Mouse (Mus musculus): ENCODE measurements around the gene Araf.

Araf gene

DNA sequence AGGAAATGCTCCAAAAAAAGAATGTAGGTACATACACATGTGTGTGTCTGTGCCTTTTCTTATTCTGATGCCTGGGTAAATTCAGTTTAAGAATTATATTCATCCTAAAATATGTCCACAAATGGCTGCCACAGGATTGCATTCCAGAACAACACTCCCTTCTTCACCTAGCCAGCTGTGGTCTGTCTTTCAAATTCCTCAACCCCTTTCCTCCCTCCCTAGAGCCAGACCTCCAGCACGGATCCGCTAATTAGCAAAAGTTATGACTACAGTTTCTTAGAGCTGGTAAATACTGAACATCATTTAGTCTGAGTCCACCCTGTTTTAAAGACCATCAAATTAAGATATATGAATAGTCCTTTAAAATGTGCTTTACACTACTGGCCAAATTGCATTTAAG is 50.2 kb downstream of the Araf start:
- in situ Hi-C loops (cut with MboI, MseI): no loop called here

DNA sequence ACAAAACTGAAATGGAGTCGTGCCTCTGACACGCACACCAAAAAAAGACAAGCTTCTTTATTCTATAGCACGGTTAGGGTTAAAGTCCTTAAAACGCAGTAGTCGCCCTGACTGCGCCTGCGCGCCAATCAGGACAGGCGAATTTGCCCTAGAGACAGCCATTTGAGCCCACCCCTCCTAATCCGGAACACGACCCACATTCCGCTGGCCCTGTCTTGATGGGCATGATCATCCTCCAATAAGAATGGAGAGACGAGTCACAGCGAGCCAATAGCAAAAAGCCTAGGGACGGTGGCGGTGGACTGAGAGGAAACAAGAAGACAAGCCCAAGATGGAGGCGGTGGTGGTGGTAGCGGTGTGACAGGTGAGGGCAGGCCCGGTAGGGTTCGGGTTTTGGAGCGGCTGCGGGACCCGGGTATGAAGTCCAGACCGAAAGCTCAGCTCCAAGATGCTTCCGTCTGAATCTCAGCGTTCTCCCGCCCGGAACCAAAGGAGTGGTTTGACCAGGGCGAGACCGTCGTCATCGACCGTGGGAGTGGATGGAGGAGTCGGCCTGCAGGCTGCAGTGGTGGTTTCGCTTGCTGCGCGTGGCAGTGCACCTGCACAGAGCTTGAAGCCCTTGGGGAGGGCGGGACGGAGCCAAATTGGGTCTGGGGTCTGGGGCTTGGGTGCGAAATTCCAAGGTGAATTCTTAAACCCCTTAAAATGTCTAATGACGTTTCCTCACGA is 50.8 kb downstream of the Araf start:
- in situ Hi-C loops (cut with MboI, MseI): no loop called here

DNA sequence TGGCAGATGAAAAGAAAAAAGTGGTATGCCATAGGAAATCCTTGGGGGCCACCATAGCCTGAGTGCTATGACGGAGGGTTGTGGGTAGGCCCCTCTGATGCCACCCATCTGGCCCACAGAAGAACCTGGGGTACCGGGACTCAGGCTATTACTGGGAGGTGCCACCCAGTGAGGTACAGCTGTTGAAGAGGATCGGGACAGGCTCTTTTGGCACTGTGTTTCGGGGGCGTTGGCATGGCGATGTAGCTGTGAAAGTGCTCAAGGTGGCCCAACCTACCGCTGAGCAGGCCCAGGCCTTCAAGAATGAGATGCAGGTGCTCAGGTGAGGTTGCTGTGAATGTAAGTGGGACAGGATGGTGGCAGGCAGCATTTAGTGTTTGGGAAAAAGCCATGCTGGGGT is 56.2 kb downstream of the Araf start:
- in situ Hi-C loops (cut with MboI, MseI): no loop called here

DNA sequence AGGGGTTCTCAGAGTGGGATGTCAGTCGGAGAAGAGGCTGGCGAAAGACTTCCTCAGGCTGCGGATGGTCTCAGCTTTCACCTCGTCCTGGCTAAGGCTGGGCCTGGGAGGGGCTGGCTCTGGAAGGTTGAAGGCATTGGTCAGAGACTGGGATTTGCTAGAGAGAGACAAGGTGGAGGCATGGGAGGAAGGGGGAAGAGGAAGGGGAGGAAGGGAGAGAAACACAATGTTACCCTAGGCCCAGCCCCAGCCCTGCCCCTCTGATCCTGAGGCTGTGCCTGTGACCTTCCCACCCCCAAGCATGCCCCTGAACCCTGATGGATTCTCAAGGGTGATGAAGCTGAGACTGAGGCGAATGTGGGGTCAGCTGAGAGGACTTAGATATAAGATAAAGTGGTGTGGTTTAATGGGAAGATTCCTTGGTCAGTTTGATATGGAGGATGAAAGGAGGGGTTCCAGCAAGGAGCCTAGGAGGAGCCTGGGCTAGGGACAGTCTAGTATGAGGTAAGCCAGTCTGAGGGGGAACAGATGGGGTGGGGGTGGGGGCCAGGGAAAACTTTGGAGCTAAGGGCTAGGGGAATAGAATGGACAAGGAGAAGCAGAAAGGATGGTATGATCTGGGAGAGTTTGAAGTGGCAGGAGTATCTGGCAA is 64.0 kb downstream of the Araf start:
- in situ Hi-C loops (cut with MboI, MseI): no loop called here

DNA sequence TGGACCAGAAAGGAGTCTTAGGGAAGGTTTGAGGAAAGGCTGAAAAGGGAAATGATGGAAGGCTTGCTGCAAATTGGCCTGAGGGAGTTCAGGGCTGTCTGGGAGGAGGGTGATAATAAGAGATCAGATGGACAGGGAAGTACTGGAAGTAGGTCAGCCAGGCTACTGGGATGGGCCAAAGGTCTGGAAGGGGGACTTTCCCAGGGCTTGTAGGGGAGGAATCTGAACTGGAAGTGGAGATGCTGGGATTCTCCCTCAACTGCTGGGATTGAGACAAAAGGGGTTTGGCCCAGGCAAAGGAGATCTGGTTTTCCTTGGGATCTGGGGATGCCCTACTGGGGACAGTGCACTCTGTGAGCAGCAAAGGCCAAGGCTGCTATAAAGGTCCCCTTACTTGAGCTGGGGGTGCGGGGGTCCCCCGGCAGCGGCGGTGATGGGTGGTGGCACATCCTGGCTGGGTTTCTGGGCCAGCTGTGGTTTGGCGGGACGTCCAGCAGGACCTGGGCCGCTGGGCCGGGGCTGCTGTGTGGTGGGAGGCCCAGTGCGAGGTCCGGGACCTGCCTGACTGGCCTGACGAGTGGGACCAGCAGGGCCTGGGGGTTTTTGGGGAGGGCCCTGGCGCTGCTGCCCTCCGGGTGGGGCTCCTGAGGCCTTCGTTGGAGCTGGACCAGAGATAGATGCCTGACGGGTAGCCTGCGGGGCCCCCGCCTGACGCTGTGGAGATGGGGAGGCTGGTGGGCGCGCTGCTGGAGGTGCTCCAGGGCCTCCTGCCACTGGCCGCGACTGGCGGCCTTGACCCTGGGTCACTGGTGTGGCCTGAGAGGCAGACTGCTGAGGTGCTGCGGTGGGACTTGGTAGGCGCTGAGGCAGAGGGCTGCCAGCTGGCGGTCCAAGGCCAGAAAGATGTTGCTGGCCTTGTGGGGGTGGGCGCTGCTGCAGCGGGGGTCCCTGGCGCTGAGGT is 64.8 kb downstream of the Araf start:
- in situ Hi-C loops (cut with MboI, MseI): no loop called here

DNA sequence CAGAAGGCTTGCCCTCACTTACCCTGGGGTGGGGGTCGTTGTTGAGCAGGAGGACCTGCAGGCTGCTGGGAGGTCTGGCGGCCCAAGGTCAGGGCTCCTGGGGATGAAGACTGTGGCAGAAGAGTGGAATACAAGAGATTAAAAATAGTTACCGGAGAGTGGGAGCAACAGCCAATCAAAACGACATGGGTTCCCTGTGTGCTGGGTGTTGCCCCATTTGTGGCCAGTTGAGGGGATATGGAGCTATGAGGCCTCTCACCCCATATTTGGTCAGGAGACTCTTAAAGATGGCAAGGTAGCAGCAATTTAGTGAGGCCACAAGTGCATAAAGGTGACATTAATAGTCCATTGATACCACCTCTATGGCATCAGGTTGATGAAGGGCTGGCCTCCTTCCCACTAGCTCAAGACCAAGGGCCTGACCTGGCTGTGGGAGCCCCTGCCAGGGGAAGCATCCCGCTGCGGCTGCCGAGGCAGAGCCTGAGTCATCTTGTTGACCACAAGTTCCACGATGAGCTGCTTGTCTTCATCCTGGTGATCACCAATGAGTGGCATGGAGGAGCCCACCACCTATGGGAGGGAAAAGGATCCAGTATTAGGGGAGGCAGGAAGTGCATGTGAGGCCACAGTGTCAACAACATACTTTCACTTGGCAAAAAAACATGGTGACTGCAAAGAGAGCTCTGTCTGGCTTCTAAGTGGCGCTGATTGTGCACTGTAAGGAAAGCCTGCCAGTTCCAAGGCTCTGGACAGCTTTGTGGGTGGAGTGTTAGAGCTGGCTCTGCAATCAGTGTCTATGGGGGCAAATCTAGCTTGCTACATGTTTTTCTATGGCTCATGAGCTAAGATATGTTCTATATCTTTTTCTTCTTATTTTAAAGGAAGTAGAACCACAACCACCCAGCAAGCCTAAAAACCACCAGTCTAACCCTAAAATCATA is 65.8 kb downstream of the Araf start:
- in situ Hi-C loops (cut with MboI, MseI): no loop called here

DNA sequence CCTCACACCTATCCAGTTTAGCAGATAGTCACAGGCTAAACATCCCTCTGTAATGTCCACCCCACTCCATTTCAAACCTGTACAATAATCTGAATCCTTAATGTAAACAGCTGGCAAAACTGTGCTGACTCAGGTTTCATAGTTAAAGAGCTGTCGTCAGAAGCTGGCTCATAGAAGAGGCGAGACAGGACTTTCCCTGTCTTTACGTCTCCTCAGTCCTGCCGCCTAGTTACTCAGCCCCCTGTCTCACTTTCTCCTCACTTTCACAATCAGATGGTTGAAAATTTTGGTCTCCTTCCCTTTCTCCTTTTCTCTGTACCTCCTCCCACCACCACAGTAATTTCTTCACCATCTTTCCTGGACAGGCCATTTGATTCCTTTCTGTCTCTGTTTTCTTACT is 70.5 kb downstream of the Araf start:
- in situ Hi-C loops (cut with MboI, MseI): no loop called here

DNA sequence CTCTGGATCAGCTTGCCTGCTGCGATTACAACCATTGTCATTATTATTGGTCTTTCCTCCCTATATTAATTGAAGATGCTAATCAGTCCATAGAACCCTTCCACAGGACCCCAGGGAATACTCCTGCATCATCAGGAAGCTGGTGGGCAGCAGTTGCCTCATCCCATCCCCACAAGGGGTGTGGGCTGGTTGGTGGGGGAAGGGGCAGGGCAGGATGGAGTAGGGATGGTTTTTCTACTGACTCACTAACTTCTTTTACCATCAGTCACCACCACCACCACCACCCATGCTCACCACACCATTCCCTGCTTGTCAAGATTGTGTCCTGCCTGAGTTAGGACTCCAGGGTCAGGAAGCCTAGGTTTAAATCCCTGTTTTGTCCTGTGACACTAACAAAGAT is 71.6 kb downstream of the Araf start:
- in situ Hi-C loops (cut with MboI, MseI): no loop called here

DNA sequence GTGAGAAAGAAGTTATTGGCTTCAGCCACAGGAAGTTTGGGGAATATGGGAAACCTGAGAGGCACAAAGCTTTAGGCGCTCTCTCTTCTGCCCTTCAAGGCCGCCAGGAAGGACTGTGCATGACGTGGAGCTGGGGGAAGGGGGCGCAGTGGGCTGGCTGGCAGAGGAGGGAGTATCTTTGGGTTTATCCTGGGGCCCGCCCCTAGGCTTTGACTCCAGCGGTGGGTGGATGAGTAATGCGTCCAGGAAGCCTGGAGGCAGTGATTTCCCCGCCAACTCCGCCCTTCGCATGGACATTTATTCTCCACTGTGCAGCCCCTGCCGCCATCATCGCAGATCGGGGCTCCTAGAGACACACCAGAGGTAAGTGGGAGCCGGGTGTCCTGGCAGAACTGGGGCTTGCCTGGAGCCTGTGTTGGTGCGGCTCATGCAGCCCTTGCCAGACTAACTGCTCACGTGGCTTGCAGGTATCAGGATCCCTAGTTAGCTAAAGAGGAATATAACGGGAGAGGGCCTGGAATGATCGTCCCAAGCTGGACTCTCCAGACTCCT is 72.4 kb downstream of the Araf start, which contains the start of gene Timp1:
Gene Timp1, plus strand, starts transcription at position 205 of the 552 bp plus-strand sequence.
- in situ Hi-C loops (cut with MboI, MseI): no loop called here

DNA sequence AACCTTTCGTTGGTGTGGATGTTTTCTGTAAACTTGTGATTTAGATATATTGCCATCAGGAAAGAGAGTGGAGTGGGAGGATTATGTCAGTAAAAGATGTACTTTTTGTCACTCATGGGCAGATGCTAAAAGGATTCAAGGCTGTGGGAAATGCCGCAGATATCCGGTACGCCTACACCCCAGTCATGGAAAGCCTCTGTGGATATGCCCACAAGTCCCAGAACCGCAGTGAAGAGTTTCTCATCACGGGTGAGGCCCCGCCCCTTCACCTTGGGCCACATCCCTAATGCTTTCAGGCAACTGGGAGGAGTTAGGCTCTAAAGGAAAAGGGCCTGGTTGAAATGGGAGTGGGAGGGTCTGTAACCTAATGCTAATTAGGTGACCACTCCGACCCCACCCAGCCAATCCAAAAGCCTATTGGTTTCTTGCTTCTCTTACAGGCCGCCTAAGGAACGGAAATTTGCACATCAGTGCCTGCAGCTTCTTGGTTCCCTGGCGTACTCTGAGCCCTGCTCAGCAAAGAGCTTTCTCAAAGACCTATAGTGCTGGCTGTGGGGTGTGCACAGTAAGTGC is 75.4 kb downstream of the Araf start:
- in situ Hi-C loops (cut with MboI, MseI): no loop called here

DNA sequence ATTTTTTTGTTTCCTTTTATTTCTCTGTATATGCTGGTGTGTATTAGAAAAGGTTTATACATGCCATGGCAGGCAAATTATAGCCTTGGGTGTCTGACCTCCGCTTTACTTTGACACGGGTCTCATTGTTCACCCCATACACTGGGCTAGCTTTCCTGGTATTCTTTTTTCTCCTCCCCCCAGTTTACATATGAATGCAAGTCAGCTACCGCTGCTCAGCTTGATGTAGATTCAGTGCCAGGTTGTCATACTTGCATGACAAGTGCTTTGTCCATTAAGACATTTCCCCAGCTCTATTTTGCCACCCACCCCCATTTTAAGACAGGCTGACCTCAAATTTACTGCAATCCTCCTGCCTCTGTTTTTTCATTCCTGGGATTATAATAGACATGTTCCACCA is 77.6 kb downstream of the Araf start:
- in situ Hi-C loops (cut with MboI, MseI): no loop called here

DNA sequence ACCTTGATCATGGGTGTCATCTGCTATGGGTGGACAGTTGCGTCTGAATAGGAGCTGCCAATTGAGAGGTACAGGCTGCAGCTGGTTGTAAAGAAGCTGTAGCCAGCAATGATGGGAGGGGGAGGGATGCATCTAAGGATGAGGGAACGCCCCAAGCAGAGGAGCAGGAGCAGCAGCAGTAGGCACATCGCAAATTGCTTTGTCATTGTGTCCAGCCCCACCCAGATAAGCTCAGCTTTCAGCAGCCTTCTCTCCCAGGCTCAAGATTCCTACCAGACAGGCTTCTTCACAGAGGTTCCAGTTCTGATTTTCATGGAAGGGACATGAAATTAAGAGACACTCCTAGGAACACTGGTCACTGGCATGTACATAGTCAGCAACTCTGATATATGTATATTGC is 112.5 kb downstream of the Araf start:
- in situ Hi-C loops (cut with MboI, MseI): no loop called here
